Mouse (Mus musculus) small intestine, adult 2 months (tissue): ENCODE data around the gene Vps9d1.

ENCODE experiments used
- CTCF ChIP-seq: fragments of 200-500 bp; IDR thresholded peaks from 2 replicates; pipeline ENCODE4 v1.5.1; 2012; ENCODE audit warnings: low read depth, mild to moderate bottlenecking, control low read depth, inconsistent platforms, low read length, moderate library complexity, mixed read lengths; ENCODE audit not compliant: insufficient replicate concordance, insufficient read length; ENCODE audit errors: extremely low read depth
- POLR2A ChIP-seq: fragments of 200-500 bp; IDR thresholded peaks from 2 replicates; pipeline ENCODE4 v1.6.1; 2012; ENCODE audit warnings: low read depth, mild to moderate bottlenecking, control low read depth, inconsistent platforms, low read length, moderate library complexity

DNA sequence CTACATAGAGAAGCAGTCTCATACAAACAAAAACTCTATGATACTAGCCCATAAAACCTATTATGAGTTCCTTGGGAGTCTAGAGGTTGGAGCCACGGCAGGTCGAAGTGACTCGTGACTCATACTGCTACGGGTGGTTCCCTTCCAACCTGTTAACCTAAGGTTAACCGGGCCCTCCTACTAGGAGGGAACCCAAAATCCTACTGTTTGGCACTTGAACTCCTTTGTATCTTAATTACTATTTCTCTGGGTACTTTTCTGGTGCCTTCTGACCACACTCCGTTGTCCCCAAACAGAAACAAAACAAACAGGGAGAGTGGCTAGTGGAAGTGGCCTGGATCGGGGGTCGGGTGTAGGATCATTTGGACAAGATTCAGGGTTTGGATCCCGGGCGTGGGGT, 42.3 kb downstream of the Vps9d1 start:
- no peak for TF ChIP-seq CTCF
- no peak for TF ChIP-seq POLR2A
